Mouse (Mus musculus) cerebellum, adult 8-10 months (tissue): ENCODE results near the gene Npdc1.

Experiments
- DNase-seq: peaks from one replicate; pipeline ENCODE4 v3.0.0; 2022

Npdc1 gene

DNA sequence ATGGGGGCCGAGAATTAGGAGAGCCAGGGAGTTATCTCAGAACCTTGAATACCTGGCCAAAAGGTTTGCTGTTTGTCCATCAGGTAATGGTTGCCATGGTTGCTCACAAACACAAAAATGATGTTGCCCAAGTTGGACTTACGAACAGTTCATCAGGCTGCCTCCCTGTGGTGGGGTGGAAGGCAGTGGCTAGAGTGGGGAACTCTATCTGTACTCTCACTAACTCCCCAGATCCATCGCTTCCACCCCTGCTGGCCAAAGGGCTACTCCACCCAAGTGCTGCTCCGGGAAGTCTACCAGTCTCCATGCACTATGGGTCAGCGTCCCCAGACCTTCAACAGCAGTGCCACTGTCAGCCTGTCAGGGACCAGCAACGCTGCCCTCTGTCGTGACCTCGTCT, at the start of gene Npdc1:
TSS of gene Npdc1 (plus strand) at position 301 of the 400 bp plus-strand sequence.
- no peak for DNase-seq

DNA sequence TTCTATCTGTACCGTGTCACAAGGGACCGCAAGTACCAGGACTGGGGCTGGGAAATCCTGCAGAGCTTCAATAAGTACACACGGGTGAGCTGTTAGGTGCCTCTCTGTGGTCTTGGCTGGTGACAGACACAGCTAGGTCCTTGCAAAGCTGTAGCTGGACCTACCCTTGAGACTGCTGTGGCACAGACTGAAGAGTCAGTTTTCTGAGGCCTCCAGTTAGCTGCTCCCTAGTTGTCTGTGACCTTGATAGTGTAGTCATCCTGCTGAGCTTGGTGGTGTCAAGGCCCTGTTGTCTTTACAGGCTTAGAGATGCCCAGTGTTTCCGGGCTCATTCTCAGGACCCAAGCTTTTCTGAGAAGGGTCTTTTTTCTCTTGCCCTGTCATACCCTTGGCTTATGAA, 49.7 kb upstream of the Npdc1 start:
- no peak for DNase-seq

DNA sequence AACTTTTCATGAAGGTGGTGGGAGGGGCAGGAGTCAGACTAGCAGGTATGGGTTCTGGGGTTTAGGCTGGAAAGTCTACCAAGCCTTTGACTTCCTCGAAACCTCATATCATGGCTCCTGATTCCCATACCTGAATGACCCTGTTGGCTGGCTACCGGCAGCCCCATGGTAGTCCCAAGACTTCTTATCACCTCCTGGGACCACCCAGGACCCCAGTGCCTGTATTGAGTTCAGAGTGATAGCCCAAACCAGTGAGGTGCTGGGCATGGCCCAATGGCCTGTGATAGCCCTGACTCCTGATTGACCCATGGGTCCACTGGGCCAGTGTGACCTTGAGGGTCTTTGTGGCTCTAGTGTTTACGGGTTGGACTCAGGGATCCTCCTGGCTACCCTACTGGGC, 48.5 kb upstream of the Npdc1 start:
- no peak for DNase-seq

DNA sequence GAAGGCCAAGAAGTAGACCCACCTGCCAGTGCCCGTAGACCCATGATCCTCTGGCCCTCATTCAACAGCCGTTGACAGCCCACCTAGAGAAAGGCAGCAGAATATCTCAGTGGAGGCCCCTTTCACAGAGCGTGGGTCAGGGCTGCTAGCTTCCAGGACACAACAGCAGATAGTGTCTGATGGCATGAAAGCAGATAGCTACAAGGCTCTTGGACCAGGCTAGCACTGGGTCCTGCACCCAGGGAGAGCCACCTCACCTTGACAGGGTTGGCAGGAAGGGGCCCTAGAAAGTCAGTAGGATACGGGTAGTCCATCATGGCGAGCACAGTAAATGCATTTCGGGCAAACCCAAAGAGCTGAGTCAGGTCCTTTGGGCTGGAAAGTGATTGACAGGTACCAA, 44.9 kb upstream of the Npdc1 start:
- DNase-seq = no peak

DNA sequence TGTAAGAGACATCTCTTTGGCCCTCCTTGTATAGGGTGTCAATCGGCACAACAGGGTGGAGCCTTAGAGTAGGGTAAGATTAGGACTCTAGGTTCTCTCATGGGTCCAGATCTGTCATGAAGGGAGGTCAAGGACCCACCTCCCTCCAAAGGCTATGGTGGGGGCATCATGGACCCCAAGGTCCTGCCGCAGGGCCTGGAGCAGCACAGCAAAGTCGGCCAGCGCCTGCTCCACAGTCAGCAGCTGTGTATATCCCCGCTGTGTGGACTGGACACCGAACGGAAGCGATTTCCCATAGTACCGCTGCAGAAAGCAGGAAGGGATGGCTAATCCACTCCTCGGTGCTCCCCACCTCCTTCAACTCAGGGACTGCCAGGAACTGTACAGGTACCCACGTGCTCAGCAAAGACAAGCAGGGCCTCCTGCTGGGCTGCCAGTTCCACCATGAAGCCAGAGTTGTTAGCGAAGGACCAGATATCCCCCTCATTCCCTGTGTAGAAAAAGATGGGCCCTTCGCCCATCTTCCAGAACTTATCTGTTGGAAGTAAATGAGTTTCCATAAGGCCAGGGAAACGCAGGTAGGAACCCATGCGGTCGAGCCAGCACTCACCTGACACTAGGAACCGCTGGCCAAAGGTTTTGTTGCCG, 43.6 kb upstream of the Npdc1 start:
- no peak for DNase-seq

DNA sequence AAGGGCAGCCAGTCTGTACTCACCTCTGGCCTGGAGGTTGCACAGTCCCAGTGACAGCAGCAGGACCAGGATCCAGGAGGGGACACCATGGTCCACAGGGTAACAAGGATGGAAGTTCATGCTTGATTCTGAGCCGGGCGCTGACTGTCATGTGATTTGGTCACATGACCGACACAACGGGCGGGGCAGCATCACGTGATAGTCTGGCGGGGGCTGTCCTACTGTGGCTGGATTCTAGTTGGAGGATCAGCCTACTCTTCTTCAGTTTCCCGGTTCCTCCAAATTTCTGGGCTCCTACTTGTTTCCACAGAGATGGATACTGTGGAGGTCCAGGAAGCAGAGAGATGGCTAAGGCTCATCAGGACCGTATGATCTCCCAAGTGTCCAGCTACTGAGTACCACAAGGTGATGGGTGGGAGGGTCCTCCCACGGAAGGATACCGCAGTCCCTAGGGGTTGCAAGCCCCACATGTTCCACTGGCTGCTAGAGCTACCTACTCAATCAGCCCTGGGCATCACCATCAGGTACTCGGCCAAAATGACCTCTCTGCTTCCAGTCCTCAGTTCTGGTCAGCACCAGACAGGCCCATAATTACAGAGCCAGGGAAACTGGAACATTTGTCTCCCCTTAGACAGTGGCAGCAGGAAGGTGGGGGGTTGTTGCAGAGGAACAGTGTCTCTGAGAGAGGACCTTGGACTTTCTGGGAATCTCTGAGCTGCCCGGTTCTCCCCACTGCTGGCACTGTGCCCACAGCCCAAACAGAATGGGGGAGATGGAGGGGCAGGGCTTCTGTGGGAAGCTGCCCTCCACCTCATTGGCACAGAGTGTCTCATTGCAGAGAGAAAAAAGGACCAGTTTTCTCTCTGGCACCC, 42.7 kb upstream of the Npdc1 start, which contains the start of gene Dpp7:
TSS of gene Dpp7 (minus strand) at position 152 of the 872 bp plus-strand sequence.
- DNase-seq = peak; percentile 83

DNA sequence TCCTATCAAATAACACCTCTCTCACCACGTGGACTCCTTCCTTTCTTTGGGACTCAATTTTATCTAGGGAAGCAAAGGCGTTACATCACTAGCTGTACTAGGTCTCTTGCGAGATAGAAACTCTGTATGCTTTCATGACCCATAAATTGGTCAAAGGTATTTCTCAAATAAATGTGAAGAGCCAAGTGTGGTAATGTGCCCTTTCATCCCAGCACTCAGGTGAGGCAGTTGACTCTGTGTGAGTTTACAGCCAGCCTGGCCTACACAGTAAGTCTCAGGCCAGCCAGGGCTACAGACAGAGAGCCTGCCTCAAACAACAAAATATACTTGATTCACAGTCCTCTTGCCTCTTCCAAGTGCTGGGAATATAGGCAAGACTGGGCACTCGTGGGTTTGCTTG, 39.3 kb upstream of the Npdc1 start:
- no peak for DNase-seq

DNA sequence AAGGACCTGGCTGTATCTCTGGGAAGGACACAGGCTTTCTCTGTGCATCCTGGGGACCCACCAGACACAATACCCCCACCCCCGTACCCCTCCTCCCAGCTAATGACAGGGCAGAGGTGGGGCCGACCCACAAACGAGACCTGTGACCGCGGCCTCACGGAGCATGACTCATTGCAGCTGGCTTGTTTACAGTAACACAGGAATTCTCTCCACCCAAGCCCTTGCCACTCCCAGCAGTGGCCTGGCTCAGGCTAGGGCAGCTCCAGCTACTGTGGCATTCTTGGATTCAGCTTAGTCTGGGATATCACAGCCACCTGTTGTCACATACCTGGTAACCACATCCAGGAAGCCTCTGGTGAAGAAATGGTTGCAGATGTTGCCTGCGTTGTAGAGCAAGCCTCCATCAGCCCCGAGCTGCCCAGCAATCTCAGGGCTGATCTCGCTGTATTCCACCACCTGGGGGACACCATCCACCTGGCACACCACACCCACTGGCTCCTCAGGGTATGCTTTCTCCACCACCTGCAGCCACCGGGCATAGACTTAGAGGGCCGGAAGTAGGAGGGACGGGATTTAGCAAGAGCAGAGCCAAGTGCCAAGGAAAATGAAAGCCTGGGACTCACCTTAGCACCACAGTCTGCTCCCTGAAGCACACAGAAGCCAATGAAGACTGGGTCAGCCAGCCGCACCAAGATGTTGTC, 35.5 kb upstream of the Npdc1 start:
- no peak for DNase-seq

DNA sequence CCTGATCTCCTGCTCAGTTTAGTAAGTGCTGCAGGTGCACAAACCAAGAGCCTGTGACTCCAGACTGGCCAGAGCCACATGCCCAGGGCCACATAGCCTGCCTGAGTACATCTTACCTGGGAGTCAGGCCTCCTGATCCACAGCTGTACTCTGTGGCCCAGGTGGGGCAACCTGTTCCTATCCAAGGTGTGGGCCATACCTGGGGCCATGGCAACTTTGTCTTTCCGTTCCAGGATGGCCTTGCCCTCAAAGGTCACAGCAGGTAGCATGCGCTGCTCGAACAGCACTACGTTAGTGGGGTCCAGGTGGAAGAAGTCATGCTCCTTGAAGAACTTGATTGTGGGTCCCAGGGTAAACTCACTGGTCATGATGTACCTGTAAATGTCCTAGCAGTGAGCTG, 34.8 kb upstream of the Npdc1 start:
- no peak for DNase-seq

DNA sequence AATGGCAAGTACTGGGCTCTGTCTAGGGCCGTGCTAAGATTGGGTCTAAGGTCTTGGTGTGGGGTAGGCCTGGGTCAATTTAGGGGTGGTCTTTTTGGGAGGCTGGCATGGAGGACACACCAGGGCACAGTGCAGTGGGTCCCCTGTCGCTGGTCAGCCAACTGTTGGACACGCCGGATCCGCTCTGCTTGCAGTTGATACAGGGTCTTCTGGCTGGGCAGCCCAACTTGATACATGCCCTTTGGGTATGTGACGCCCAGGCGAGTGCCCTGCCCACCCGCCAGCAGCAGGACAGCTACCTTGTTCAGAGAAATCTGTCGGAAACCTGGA, 34.4 kb upstream of the Npdc1 start:
- DNase-seq = no peak

DNA sequence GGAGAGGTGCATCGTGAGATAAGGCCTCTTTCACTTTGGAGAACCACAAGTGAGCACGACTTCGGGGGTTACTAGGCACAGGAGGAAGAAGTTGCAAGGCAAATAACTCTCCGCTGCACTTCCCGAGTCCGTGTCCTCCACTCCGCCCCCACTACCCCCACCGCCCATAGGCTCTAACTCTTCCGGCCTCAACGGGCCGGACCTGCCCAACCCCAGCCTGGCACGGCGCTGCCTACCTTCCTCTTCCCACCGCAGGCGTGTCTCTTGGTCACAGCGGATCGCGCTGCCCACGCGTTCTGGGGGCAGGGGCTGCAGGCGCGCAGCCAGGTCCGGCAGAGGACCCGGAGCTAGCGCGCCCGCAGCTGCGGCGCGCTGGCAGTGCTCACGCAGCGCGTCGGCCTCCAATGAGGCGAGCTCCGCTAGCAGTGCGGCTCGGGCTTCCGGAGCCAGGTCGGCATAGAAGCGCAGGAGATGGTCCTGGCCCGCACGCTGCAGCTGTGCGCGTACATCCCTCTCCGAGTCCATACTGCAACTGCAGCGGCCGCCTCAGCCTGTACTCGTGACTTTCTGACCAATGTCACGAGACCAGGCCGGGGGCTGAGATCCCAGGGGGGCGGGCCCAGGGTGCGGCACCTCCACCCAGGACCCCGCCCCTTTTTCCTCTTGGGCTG, 33.9 kb upstream of the Npdc1 start, which contains the start of gene Uap1l1:
TSS of gene Uap1l1 (minus strand) at position 592 of the 671 bp plus-strand sequence.
- DNase-seq = peak; percentile 50

DNA sequence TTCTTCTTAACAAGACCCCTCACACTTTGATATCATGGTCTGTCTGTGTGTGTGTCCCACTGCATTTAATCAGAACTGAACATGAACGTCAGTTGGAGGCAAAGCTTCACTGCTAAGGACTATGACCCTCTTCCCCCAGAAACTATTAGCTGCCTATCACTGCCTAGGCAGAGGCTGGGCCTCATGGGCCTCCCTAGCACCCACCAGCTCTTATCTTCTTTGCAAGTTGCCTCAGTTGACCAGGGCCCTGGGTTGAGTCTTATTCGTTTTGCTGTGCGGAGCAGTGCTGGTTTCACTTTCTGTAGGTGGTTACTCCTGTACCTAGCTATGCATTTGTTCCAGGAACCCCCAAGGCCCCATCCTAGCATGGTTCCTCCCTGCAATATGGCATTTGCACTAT, 29.2 kb upstream of the Npdc1 start:
- DNase-seq = no peak

DNA sequence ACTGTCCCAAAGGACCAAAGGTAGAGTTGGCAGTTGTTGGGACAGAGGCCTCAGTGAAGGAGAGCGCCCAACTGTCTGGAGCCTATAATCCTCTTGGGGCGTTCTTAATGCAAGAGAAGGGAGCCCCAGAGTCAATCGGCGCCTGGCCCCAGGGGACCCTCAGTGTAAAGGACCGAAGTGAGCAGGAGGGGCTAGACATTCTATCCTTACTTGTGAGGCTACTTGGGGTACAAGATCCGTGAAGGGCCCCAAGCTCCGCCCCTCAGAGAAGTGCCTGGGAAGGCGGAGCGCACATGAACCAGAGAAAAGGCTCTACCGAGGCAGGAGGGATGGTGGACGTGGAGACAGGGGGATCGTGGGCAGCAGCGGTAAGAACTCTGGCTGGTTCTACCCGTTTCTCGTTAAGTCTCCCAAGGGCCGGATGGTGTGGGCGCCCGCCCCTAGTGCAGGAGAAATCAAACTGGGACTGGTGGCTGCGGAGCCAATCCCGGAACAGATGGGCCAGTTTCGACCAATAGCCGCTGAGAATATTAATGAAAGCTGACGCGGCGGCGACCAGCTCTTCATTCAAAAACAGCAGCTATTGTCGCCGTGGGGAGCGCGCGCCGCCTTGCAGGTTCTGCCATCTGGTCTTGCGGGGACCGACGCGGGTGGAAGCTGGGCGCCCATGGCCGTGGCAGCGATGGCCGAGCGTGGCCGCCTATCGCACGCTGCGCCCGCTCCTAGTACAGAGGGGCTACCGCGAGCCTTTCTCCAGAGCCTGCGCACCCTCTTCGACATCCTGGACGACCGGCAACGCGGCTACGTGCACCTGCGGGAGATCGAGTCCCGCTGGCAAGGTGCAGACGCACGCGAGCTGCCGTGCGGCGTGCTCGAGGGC, 27.1 kb upstream of the Npdc1 start, which contains the start of gene Sapcd2:
TSS of gene Sapcd2 (plus strand) at position 558 of the 880 bp plus-strand sequence.
- DNase-seq = peak; percentile 84

DNA sequence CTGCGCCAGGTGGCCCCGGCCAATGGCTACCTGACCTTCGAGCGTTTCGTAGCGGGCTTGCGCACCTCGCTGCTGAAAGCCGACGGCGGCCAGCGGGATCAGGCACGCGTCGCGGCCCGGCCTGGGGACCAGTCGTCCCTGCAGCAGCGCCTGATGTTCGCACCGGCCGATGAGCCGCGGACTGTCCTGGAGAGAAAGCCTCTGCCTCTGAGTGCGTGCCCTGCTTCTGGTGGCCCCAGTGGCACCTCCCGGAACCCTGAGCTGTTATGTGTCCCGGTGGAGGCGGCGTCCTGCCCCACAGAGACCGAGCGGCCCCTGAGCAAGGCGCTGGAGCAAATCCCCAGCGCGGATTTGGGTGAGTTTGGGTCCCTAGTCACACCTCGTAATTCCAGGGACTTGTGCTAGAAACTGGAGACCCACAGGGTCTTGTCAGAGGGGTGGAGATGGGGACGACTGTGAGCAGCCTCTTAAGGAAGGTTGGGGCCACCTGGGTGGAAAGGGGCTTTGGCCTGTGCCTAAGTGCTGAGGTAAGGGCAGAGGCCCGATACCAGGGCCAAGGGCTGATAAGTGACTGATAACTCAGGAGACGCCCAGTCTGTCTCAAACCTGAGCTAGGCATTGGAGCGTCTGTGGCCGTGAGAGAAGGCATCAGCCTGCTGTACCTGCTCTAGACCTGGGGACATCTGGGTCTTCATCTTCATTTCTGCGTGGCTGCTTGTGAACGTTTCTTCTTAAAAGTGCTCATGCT, 26.3 kb upstream of the Npdc1 start:
- DNase-seq = no peak

DNA sequence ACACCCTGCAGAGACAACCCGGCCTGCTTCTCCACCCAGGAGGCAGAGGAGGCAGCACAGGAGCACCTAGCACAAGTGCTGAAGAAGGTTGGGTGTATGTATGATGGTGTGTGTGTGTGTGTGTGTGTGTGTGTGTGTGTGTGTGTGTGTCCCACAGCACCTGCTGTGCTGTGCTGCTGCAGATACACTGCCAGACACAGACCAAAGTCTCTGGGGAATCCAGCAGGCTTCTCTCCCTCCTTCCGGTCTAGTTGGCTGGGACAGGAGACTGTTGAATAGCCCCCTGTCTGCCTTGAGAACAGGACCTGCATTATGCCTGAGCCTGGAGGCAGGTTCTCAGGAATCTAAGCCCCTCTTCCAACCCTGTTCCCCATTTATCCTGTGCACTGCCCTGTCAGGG, 25.7 kb upstream of the Npdc1 start:
- no peak for DNase-seq

DNA sequence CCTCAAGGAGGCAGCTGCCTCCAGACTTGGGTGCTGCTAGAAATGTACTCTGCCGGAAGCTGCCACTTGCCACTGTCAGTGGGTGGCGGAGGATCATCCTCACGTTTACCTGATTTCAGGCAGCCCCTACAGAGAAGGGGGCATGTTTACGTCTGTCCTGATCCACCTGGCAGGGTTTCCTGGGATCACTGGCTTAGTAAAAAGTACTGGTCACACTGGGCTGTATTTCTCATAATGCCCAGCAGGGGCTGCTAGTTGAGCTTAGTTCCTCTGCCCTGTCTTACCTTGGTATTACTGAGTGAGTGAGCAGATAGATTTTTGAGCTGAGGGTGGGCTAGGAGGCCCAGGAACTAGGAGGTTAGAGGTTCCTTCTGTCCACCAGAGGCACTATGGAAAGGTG, 22.6 kb upstream of the Npdc1 start:
- no peak for DNase-seq

DNA sequence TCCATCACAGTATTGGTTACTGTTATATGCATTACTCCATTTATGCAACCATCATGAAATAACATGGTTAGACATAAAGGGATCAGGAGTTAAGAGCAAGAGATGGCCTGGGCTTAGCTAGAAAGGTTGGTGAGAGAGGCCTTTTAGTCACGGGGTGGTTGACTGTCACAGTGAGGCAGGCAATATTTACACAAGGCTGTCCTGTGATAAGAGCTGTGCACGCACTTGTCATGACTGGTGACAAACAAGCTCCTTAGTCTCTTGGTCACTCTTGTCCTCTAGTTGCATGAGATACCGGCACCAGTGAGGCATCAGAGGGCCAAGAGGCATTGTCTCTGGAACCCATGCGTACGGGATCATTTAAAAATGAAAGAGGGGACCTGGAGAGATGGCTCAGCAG, 14.7 kb upstream of the Npdc1 start:
- DNase-seq = no peak

DNA sequence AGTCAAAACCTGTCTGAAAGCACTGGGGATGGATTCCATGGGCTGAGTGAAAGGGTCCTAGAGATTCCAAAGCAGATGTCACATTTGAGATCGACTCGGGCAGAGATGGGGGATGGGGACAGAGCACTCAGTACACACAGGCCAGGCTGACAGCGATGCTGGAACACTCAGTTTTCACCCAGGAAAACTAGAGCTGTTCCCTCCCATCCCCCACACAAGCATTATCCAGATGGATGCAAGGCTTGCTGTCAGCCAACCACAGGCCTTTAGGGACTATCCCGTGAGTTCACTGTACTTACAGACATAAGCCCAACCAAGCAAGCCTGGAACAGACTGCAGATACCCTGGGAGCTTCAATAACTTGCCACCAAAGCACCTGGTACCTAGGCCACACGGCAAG, 7.9 kb upstream of the Npdc1 start:
- no peak for DNase-seq

DNA sequence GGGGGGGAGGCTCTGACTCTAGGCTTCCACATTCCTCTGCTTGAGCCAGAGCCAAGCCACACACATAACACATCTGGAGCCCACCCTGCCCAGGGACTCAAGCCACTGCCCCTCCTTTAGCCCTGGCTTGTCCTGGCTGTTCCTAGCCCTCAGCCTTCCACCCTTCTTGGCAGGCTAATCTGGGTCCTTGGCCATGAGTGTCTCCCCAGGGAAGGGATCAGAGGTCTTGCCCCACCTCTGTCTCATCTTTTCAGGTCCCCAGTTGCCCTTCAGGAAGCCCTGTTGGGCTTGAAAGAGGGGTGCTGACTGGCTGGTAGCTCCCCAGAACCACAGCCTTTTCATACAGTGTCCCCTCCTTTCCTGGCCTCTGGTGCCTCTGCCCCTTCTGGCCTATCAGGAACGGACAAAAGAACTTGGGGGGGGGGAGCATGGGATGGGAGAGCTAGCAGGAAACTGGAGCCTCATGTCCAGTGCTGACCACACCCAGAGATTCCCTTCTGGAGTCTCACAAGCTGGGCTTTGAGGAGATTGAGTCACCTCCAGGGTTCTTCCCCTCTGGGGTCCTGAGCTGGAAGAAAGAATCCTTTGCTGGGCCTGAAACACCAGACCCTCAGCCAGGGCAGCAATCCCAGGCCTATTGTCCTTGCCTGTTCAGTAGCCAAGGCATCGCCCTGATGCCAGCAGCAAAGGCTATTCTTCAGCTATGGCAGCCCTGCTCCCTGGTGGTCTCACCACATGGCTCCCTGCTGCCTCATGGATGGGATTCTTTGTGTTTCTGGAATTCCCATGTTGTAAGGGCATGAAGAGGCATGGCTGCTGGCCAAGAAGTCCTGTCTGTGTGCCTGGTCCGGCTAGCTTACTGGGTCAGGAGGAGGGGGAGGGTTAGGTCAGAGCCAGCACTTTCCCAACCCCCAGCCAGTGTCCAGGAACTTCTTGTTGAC, 4.6 kb upstream of the Npdc1 start:
- DNase-seq = no peak
